Mouse (Mus musculus): ENCODE data around the gene Tex26.

DNA sequence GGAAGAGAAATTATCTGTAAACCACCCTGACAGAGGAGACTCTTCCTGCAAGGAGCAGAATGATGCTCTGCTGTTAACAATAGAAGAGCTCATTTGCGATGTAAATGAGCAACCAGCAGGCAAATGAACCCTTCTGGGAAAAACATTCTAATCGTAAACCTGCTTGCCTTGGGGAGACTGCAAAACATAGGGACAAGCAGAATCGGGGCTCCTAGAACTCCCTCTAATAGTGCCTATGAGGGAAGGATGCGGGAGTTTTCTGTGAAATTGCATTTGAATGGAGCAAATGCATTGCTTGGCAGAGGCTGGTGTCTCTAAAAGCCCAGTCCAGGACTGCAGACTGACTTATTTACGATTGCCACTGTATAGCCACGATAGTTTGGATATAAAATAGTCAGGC is 56.2 kb downstream of the Tex26 start:
- TF ChIP-seq CHD2 (IDR thresholded peaks at IDR 0.05; ENCODE audit: low read depth, low read length) (no peak), ZNF384 (IDR thresholded peaks at IDR 0.05; ENCODE audit: low read depth, low read length) (no peak), ZC3H11A (IDR thresholded peaks at IDR 0.05; ENCODE audit: borderline replicate concordance, low read depth, low read length) (no peak), MAFK (IDR thresholded peaks at IDR 0.05; ENCODE audit: insufficient read depth, low read depth, low read length) (no peak), HCFC1 (IDR thresholded peaks at IDR 0.05; ENCODE audit: borderline replicate concordance, insufficient read depth, low read length) (no peak)
